Mouse (Mus musculus) bone marrow macrophage, adult 2 months (primary cell): ENCODE measurements around the gene Nomo1.

Source experiments
- CTCF ChIP-seq: IDR thresholded peaks from 2 replicates; pipeline ENCODE4 v1.5.1; 2012; ENCODE audit warnings: low read depth, mild to moderate bottlenecking, low read length, moderate library complexity
- POLR2A ChIP-seq: IDR thresholded peaks from 2 replicates; pipeline ENCODE4 v1.6.1; 2012; ENCODE audit warnings: mild to moderate bottlenecking, low read depth, low read length, borderline replicate concordance

DNA sequence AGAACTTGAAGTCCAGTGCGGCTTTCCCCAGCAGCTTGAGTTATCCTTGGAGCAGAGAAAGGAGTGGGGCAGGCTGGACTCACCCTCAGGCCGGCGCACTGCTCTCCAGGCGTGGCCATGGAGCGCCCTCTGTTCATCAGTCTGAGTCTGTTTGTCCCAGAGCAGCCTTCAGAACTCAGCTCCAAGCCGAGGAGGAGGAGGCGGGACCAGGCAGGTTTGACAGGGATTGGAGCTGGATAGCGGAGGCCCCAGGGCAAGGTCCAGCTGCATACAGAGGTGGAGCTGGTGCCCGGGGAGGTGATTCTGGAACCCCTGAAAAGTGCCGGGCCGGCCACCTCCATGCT lies 3.4 kb upstream of the Nomo1 start, which contains the start of gene Abcc6:
- TF ChIP-seq CTCF (no peak), POLR2A (no peak)
